Mouse (Mus musculus): Measurements from ENCODE around the gene Pdzrn3. TPM values are rescaled to one million over a fixed set of nuclear protein-coding genes. Genes with fewer than 3 reads are reported as not detected.

The Pdzrn3 gene
- total and polyA plus RNA-seq, 3 experiments: 0.08 TPM; not detected in 2

DNA sequence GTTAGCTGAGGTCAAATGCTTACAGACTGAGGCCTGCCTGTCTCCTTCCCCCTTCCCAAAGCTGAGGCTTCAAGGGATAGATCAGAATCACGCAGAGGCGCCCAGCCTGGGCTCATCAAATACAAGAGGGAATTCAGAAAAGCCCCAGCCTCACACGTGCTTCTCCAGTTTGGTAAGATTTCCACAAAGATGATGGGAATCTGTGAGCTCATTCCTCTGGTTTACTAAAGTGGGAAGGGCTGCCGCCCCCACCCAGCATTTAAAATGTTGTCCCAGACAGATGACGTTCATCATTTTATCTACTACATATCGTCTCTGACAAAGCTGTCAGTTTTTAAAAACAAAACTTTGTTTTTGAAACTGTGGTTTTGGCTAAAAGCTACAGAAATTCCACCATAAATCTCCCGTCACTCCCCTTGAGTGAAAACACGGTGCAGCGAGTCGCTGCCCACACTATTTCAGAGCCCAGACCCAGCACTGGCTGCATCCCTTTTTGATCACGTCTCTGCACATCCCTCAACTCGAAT is 17.4 kb downstream of the Pdzrn3 start:
- no peaks in the 10 kb centered on the region; a peak in 1 of 4 replicates for H3K27me3 ChIP-seq (ENCODE audit: control insufficient read depth in 1 of 2, insufficient read depth in 2 of 2, low read length in 2 of 2)
- no peaks in the 10 kb centered on the region for H3K9me3 ChIP-seq (replicated peaks; ENCODE audit: insufficient read depth, low read length)
- no peak for DNase-seq (ENCODE audit: low read depth, low spot score)
- no peak overlapping the region for H3K27ac ChIP-seq (ENCODE audit: control insufficient read depth, low read depth, low read length)
- H3K79me2 ChIP-seq (ENCODE audit: control insufficient read depth, insufficient read depth, low read length, poor library complexity): no peaks in the 10 kb centered on the region
- H3K4me1 ChIP-seq (ENCODE audit: control insufficient read depth in 1 of 2, insufficient read depth in 2 of 2, low read length in 2 of 2): no peaks in the 10 kb centered on the region
- no peaks in the 10 kb centered on the region for H3K36me3 ChIP-seq (ENCODE audit: control insufficient read depth in 1 of 2, insufficient read depth in 2 of 2, low read length in 2 of 2)
- H3K9ac ChIP-seq (ENCODE audit: control insufficient read depth, low read depth, low read length, poor library complexity, severe bottlenecking): no peak overlapping the region
- H3K4me3 ChIP-seq (ENCODE audit: control insufficient read depth in 1 of 2, insufficient read depth in 1 of 2, low read depth in 2 of 2, low read length in 2 of 2): no peak overlapping the region
- no peak for TF ChIP-seq RCOR1 (IDR thresholded peaks at IDR 0.05; ENCODE audit: low read depth, low read length)
- no peak for TF ChIP-seq TCF12 (IDR thresholded peaks at IDR 0.05; ENCODE audit: low read depth, low read length)
- no peak for TF ChIP-seq EP300 (IDR thresholded peaks at IDR 0.05; ENCODE audit: low read depth in 1 of 2, low read length in 2 of 2)
- TF ChIP-seq SIN3A (IDR thresholded peaks at IDR 0.05; ENCODE audit: low read length): no peak
- no peak for TF ChIP-seq MAZ (IDR thresholded peaks at IDR 0.05; ENCODE audit: low read depth, low read length)
- no peak for TF ChIP-seq POLR2A (IDR thresholded peaks at IDR 0.05; ENCODE audit: control insufficient read depth in 1 of 2, insufficient read depth in 1 of 2, low read depth in 1 of 2, low read length in 2 of 2, poor library complexity in 1 of 2)
- no peak for TF ChIP-seq E2F4 (IDR thresholded peaks at IDR 0.05; ENCODE audit: borderline replicate concordance, low read depth, low read length)
- TF ChIP-seq ZC3H11A (IDR thresholded peaks at IDR 0.05; ENCODE audit: low read depth, low read length): no peak
- TF ChIP-seq USF1 (IDR thresholded peaks at IDR 0.05; ENCODE audit: low read depth, low read length): no peak
- no peak for TF ChIP-seq MYB (IDR thresholded peaks at IDR 0.05; ENCODE audit: low read depth, low read length)
- TF ChIP-seq ETS1 (IDR thresholded peaks at IDR 0.05; ENCODE audit: low read depth, low read length): no peak

DNA sequence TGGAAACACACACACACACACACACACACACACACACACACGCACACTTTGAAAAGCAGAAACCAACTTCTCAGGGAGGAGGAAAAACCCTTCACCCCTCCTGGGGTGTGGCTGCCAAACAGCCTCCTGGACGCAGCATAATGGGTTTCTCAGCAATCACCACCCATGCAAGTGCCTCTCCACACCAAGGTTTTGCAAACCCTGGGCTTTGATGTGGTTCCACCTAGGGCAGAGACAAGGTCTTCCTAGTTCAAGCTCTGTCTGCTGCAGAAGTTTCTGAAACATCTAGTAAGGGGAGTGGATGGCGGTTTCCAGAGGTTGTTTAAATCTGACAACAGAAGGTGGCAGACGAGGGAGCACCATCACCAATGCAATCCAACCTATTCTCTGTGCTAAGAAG is 18.1 kb downstream of the Pdzrn3 start:
- H3K4me1 ChIP-seq (ENCODE audit: control insufficient read depth in 1 of 2, insufficient read depth in 2 of 2, low read length in 2 of 2): no peaks in the 10 kb centered on the region
- TF ChIP-seq MXI1 (IDR thresholded peaks at IDR 0.05; ENCODE audit: low read depth, low read length): no peak
- no peak for TF ChIP-seq NELFE (IDR thresholded peaks at IDR 0.05; ENCODE audit: low read depth, low read length)
- no peak for TF ChIP-seq NRF1 (IDR thresholded peaks at IDR 0.05; ENCODE audit: insufficient read depth, low read depth, low read length, poor library complexity, severe bottlenecking)
- no peak for TF ChIP-seq CHD2 (IDR thresholded peaks at IDR 0.05; ENCODE audit: low read length)
- no peak for TF ChIP-seq RAD21 (IDR thresholded peaks at IDR 0.05; ENCODE audit: low read depth, low read length)
- no peak for TF ChIP-seq GABPA (IDR thresholded peaks at IDR 0.05; ENCODE audit: low read depth, low read length)
- no peak for TF ChIP-seq RCOR1 (IDR thresholded peaks at IDR 0.05; ENCODE audit: low read depth, low read length)
- TF ChIP-seq MAFK (IDR thresholded peaks at IDR 0.05; ENCODE audit: borderline replicate concordance, low read depth, low read length): no peak
- TF ChIP-seq HCFC1 (IDR thresholded peaks at IDR 0.05; ENCODE audit: low read depth, low read length): no peak
- no peak for TF ChIP-seq SIN3A (IDR thresholded peaks at IDR 0.05; ENCODE audit: low read length)
- no peak for TF ChIP-seq CTCF (IDR thresholded peaks at IDR 0.05 in 2 of 3, conservative IDR thresholded peaks at IDR 0.05 in 1 of 3; ENCODE audit: control insufficient read depth in 1 of 3, insufficient read depth in 1 of 3, low read depth in 2 of 3, low read length in 3 of 3, poor library complexity in 1 of 3, severe bottlenecking in 1 of 3)
- no peak for TF ChIP-seq JUND (IDR thresholded peaks at IDR 0.05; ENCODE audit: low read depth, low read length)
- no peak for TF ChIP-seq TCF12 (IDR thresholded peaks at IDR 0.05; ENCODE audit: low read depth, low read length)
- TF ChIP-seq ETS1 (IDR thresholded peaks at IDR 0.05; ENCODE audit: low read depth, low read length): no peak
- no peak for TF ChIP-seq GATA1 (IDR thresholded peaks at IDR 0.05; ENCODE audit: low read depth, low read length)
- H3K36me3 ChIP-seq (ENCODE audit: control insufficient read depth in 1 of 2, insufficient read depth in 2 of 2, low read length in 2 of 2): no peaks in the 10 kb centered on the region
- no peak overlapping the region for H3K4me3 ChIP-seq (ENCODE audit: control insufficient read depth in 1 of 2, insufficient read depth in 1 of 2, low read depth in 2 of 2, low read length in 2 of 2)
- H3K27ac ChIP-seq (ENCODE audit: control insufficient read depth, low read depth, low read length): no peak overlapping the region
- no peak for DNase-seq (ENCODE audit: low read depth, low spot score)
- H3K27me3 ChIP-seq (ENCODE audit: control insufficient read depth in 1 of 2, insufficient read depth in 2 of 2, low read length in 2 of 2): no peaks in the 10 kb centered on the region; a peak in 1 of 4 replicates
- H3K79me2 ChIP-seq (ENCODE audit: control insufficient read depth, insufficient read depth, low read length, poor library complexity): no peaks in the 10 kb centered on the region
- H3K9ac ChIP-seq (ENCODE audit: control insufficient read depth, low read depth, low read length, poor library complexity, severe bottlenecking): no peak overlapping the region
- H3K9me3 ChIP-seq (replicated peaks; ENCODE audit: insufficient read depth, low read length): no peaks in the 10 kb centered on the region
